Mouse (Mus musculus) adrenal gland, adult 18-20 months (tissue): ENCODE results near the gene Vmn2r46. TPM values are rescaled to one million over a fixed set of nuclear protein-coding genes. Genes with fewer than 3 reads are reported as not detected.
"Not testable (repeated sequence)": the region's sequence is repeated elsewhere in the genome, so short reads cannot be mapped to it uniquely, and the experiment has no call there.

Experiments used
- DNase-seq, 2 experiments: peaks; one replicate each; pipeline ENCODE4 v3.0.0; 2021 to 2022; ENCODE audit warnings: low spot score in 2 of 2
- long read RNA-seq, 2 experiments: library from polyadenylated mRNA; stranded (forward); transcript quantifications; one replicate each; pipeline ENCODE4 v2.0.0; 2021
- total RNA-seq, 2 experiments: library from RNA; stranded (reverse); gene quantifications; 1 replicate in 1 of 2; 2 replicates in 1 of 2; pipeline ENCODE4 v1.2.3; 2021

Vmn2r46 gene
- total RNA-seq, result not detected
- long read RNA-seq, experiment 1, result 0 reads
- long read RNA-seq, experiment 2, result 0 reads

DNA sequence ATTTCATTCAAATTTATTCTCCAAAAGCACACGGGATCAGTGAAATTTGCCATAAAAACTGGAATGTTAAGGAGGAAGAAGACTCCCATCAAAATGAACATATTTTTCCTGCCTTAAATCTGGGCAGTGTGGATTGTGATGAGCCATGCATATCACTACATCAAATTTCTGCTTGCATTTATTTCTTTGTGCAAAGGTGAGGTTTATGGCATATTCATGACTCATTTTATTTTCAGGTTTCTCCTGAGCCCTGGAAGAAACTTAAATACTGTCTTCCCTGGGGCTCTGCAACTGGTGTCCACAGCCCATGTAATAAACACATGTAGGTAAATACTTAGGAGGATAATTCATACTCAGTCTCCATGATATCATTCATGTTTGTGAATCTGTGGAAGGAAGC is at the start of gene Vmn2r46:
Gene Vmn2r46 (minus strand): TSS at position 101 of the 400 bp plus-strand sequence.
- DNase-seq, result not testable (repeated sequence)

Other genes starting within 250 kb of the Vmn2r46 start
- not detected for gene Vmn2r47, start 70.8 kb upstream of the Vmn2r46 start, total RNA-seq
- gene Vmn2r48, start 183.0 kb upstream of the Vmn2r46 start, total RNA-seq, result not detected
- gene Vmn2r49, start 221.7 kb upstream of the Vmn2r46 start, total RNA-seq, result not detected